Mouse (Mus musculus): ENCODE measurements around the gene Clnk.

DNA sequence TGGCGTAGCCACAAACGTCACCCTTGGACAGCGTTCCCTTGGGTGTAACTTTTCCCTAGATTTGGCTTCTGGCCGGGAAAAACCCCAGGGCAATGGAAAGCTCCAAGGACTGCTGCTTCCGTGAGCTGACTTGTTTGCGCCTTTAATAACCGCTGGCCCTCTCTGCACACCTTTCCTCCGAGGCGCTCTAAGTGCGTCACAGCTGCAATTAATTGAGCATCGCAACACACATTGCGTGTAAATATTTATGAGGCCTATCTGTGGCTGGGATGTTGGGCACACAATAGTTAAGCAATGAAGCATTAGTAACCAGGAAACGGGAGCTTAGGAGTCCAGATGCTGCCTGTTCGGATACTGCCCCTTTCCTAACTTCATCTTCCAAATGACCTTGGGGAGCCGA, 90.5 kb downstream of the Clnk start:
- TF ChIP-seq CTCF (IDR thresholded peaks at IDR 0.05; ENCODE audit: extremely low read depth, insufficient read length, insufficient replicate concordance, low read depth, low read length) (no peak), POLR2A (IDR thresholded peaks at IDR 0.05; ENCODE audit: low read depth, low read length) (no peak)

Data from small intestine, adult 2 months (tissue).